Mouse (Mus musculus) heart, postnatal 0 days (tissue): ENCODE data around the gene Eapp.

Source experiments
- CTCF ChIP-seq: IDR thresholded peaks from 2 replicates; pipeline ENCODE4 v1.5.1; 2016; ENCODE audit warnings: antibody characterized with exemption, control low read depth, low read depth
- EP300 ChIP-seq: IDR thresholded peaks from 2 replicates; pipeline ENCODE4 v1.6.1; 2016; ENCODE audit warnings: antibody characterized with exemption, low read depth

DNA sequence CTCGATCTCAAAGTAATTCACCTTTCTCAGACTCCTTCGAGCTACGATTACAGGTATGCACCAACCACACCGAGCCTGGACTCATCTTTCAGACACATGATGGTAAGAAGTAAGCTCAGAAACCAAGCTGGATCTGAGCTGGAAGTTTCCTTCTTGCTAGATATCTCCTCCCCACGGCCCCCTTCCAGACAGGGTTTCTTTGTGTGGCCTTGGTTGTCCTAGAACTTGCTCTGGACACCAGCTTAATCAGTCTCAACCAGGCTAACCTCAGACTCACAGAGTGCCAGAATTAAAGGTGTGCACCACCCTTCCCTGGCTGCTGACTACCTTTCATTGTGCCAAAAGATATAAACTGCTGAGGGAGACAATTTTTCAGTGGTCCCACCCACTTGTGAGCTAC is 37.7 kb downstream of the Eapp start:
- TF ChIP-seq CTCF (no peak), EP300 (no peak)
